Mouse (Mus musculus): ENCODE results near the gene Rpl32.

The Rpl32 gene

GRCm38 (mm10) chr6:115768207-115768606 is 40.3 kb downstream of the Rpl32 start:
- DNase-seq (ENCODE audit: low spot score in 2 of 2) = no peak

- DNase-seq (ENCODE audit: low spot score in 2 of 2) = no peak
These were observed 41.2 kb downstream of the Rpl32 start for GRCm38 (mm10) chr6:115767357-115767756.

- no peak for DNase-seq (ENCODE audit: low spot score in 2 of 2)
These were observed 44.4 kb downstream of the Rpl32 start for GRCm38 (mm10) chr6:115764179-115764578.

- DNase-seq (ENCODE audit: low spot score in 2 of 2) = no peak
These were observed 46.4 kb downstream of the Rpl32 start, which contains the start of gene Tmem40 for GRCm38 (mm10) chr6:115761995-115762756. Gene Tmem40, minus strand, starts transcription at chr6:115762410.

- no peak for DNase-seq (ENCODE audit: low spot score in 2 of 2)
These were observed 47.6 kb downstream of the Rpl32 start for GRCm38 (mm10) chr6:115760982-115761381.

- DNase-seq (ENCODE audit: low spot score in 2 of 2) = no peak
These were observed 48.4 kb downstream of the Rpl32 start for GRCm38 (mm10) chr6:115760137-115760536.

- DNase-seq (ENCODE audit: low spot score in 2 of 2) = no peak
These were observed 49.1 kb downstream of the Rpl32 start for GRCm38 (mm10) chr6:115759461-115759860.

- peak in 1 of 2 experiments; percentile 16 for DNase-seq (ENCODE audit: low spot score in 2 of 2)
These were observed 49.5 kb downstream of the Rpl32 start for GRCm38 (mm10) chr6:115758981-115759435.

- DNase-seq (ENCODE audit: low spot score in 2 of 2) = no peak
These were observed 53.0 kb downstream of the Rpl32 start for GRCm38 (mm10) chr6:115755536-115755935.

Measured in natural killer cell, adult 2 months (primary cell).